Mouse (Mus musculus) lung, adult 2 months (tissue): ENCODE data around the gene Zfp597.

Source experiments
- CTCF ChIP-seq: fragments of 200-500 bp; IDR thresholded peaks from 2 replicates; pipeline ENCODE4 v1.5.1; 2011; ENCODE audit warnings: mild to moderate bottlenecking, low read length, control low read depth; ENCODE audit not compliant: insufficient read depth
- POLR2A ChIP-seq: fragments of 200-500 bp; IDR thresholded peaks from 2 replicates; pipeline ENCODE4 v1.6.1; 2011; ENCODE audit warnings: low read depth, mild to moderate bottlenecking, control low read depth, low read length, borderline replicate concordance; ENCODE audit errors: extremely low read depth

DNA sequence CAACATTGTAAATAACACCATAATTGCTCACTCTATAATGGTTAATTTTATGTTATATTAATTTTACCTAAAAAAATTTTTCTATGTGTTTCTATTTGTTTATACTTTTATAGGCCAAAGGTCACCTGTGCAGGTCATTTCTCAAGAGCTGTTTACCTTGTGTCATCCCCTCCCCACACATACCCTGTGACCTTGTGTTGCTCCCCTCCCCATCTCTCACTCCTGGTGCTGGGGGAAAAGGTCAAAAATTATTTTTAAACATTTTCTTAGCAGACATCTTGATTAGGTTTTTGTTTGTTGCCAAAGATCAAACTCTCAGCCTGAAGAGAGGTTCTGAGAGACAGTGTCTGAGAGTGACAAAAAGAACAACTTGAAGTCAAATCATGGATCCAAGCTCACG, 40.6 kb downstream of the Zfp597 start:
- no peak for TF ChIP-seq POLR2A
- TF ChIP-seq CTCF = no peak
